Mouse (Mus musculus): ENCODE results near the gene Anapc1.

- TF ChIP-seq CTCF (IDR thresholded peaks at IDR 0.05; ENCODE audit: insufficient read depth, low read depth, low read length) = no peak
- no peak for TF ChIP-seq POLR2A (IDR thresholded peaks at IDR 0.05; ENCODE audit: insufficient read depth, low read depth, low read length)
Observed at GRCm38 (mm10) chr2:128692336-128692735, 5.1 kb upstream of the Anapc1 start.
